Mouse (Mus musculus) heart, postnatal 0 days (tissue): ENCODE data around the gene Nfrkb. TPM values are rescaled to one million over a fixed set of nuclear protein-coding genes. Genes with fewer than 3 reads are reported as not detected.

Source experiments
- ATAC-seq: fragments of 200-750 bp; cut with Nextera tagmentation; 2 replicates; pipeline ENCODE4 v1.8.0; 2017; ENCODE audit warnings: low read depth, moderate number of reproducible peaks, moderate library complexity; ENCODE audit not compliant: insufficient read depth
- DNase-seq: peaks from one replicate; pipeline ENCODE4 v3.0.0-alpha.2; 2016; ENCODE audit warnings: low spot score
- H3K27ac ChIP-seq: fragments of 300-500 bp; sonication (generic); 2 replicates; pipeline ENCODE4 v1.5.1; 2014; ENCODE audit warnings: low read depth, mild to moderate bottlenecking
- H3K27me3 ChIP-seq: fragments of 300-500 bp; sonication (generic); 2 replicates; pipeline ENCODE4 v1.6.1; 2014; ENCODE audit warnings: low read length, mixed read lengths; ENCODE audit not compliant: control insufficient read depth, insufficient read depth
- H3K36me3 ChIP-seq: fragments of 300-500 bp; sonication (generic); replicated peaks from 2 replicates; pipeline ENCODE4 v1.6.1; 2014; ENCODE audit warnings: low read length, mixed read lengths; ENCODE audit not compliant: control insufficient read depth, insufficient read depth
- H3K4me1 ChIP-seq: fragments of 300-500 bp; sonication (generic); 2 replicates; pipeline ENCODE4 v1.6.1; 2014; ENCODE audit warnings: antibody characterized with exemption; ENCODE audit not compliant: control insufficient read depth, insufficient read depth
- H3K4me2 ChIP-seq: fragments of 300-500 bp; sonication (generic); 2 replicates; pipeline ENCODE4 v1.6.1; 2014; ENCODE audit warnings: low read depth, mild to moderate bottlenecking, low read length, moderate library complexity
- H3K4me3 ChIP-seq: fragments of 300-500 bp; sonication (generic); 2 replicates; pipeline ENCODE4 v1.5.1; 2014; ENCODE audit warnings: low read depth, low read length
- H3K9ac ChIP-seq: fragments of 300-500 bp; sonication (generic); replicated peaks from 2 replicates; pipeline ENCODE4 v1.6.1; 2014; ENCODE audit warnings: low read depth, low read length, mixed read lengths
- H3K9me3 ChIP-seq: fragments of 300-500 bp; sonication (generic); replicated peaks from 2 replicates; pipeline ENCODE4 v1.6.1; 2016; ENCODE audit warnings: low read length; ENCODE audit not compliant: control insufficient read depth
- CTCF ChIP-seq: IDR thresholded peaks from 2 replicates; pipeline ENCODE4 v1.5.1; 2016; ENCODE audit warnings: antibody characterized with exemption, control low read depth, low read depth
- EP300 ChIP-seq: IDR thresholded peaks from 2 replicates; pipeline ENCODE4 v1.6.1; 2016; ENCODE audit warnings: antibody characterized with exemption, low read depth
- WGBS: fragments of 180-500 bp; shearing (Covaris S2); extraction: QIAGEN DNeasy Blood & Tissue Kit; methylation state at CpG from one replicate; pipeline ENCODE4 v1.1.7; 2014; 5-methylcytosine and 5-hydroxymethylcytosine counted together
- polyA plus RNA-seq: library from polyadenylated mRNA; unstranded; fragments of >200 nt; fragmentation: Nextera tagmentation; extraction: Ambion mirVana; gene quantifications from 2 replicates; pipeline ENCODE4 v1.2.1, GENCODE M21; 2015
- total RNA-seq: library from RNA; depleted of rRNA; stranded (reverse); fragments of >200 nt; gene quantifications from 2 replicates; pipeline ENCODE4 v1.2.3, GENCODE M21; 2014; ENCODE audit warnings: low replicate concordance

Gene Nfrkb
- total and polyA plus RNA-seq, 2 experiments from 2014 or later: 8.8 to 19.7 TPM

- DNase-seq (no peak), ATAC-seq (no peak)
- Histone ChIP-seq H3K27me3 (no peaks in the 10 kb centered on the region), H3K4me2 (no peak overlapping the region), H3K9ac (no peak overlapping the region), H3K9me3 (no peaks in the 10 kb centered on the region), H3K27ac (no peak overlapping the region), H3K4me1 (no peaks in the 10 kb centered on the region), H3K36me3 (no peaks in the 10 kb centered on the region), H3K4me3 (no peak overlapping the region)
- 81% methylated on average over 8 of the region's 8 CpGs for WGBS
- TF ChIP-seq EP300: no peak
- no peak for TF ChIP-seq CTCF
Measured at GRCm38 (mm10) chr9:31435415-31435814, 49.4 kb downstream of the Nfrkb start.

GRCm38 (mm10) chr9:31437861-31438260, 51.9 kb downstream of the Nfrkb start:
- Histone ChIP-seq H3K4me2 (no peak overlapping the region), H3K27me3 (no peaks in the 10 kb centered on the region), H3K27ac (no peak overlapping the region), H3K9me3 (no peaks in the 10 kb centered on the region), H3K4me1 (no peaks in the 10 kb centered on the region), H3K4me3 (no peak overlapping the region), H3K36me3 (no peaks in the 10 kb centered on the region), H3K9ac (no peak overlapping the region)
- 80% methylated on average over 7 of the region's 7 CpGs for WGBS
- DNase-seq: no peak
- no peak for TF ChIP-seq EP300
- TF ChIP-seq CTCF: no peak
- ATAC-seq: no peak

GRCm38 (mm10) chr9:31438834-31439233, 52.8 kb downstream of the Nfrkb start:
- H3K27ac ChIP-seq: no peak overlapping the region

GRCm38 (mm10) chr9:31439341-31439740, 53.3 kb downstream of the Nfrkb start:
- 74% methylated on average over 5 of the region's 6 CpGs for WGBS

More at GRCm38 (mm10) chr9:31438834-31439233, 52.8 kb downstream of the Nfrkb start:
- no peak overlapping the region for H3K4me3 ChIP-seq
- no peaks in the 10 kb centered on the region for H3K36me3 ChIP-seq
- H3K27me3 ChIP-seq: no peaks in the 10 kb centered on the region
- no peak for DNase-seq
- no peak overlapping the region for H3K9ac ChIP-seq
- 41% methylated on average over 5 of the region's 5 CpGs for WGBS
- no peaks in the 10 kb centered on the region for H3K9me3 ChIP-seq
- no peaks in the 10 kb centered on the region for H3K4me1 ChIP-seq
- no peak overlapping the region for H3K4me2 ChIP-seq
- ATAC-seq: no peak
- TF ChIP-seq CTCF (no peak), EP300 (no peak)

GRCm38 (mm10) chr9:31440366-31440765, 54.4 kb downstream of the Nfrkb start:
- Histone ChIP-seq H3K36me3 (no peaks in the 10 kb centered on the region), H3K4me3 (no peak overlapping the region), H3K9ac (no peak overlapping the region), H3K4me2 (no peak overlapping the region), H3K27me3 (no peaks in the 10 kb centered on the region), H3K4me1 (no peaks in the 10 kb centered on the region), H3K27ac (no peak overlapping the region), H3K9me3 (no peaks in the 10 kb centered on the region)
- WGBS: 81% methylated on average over 5 of the region's 5 CpGs
- DNase-seq (no peak), ATAC-seq (no peak)
- TF ChIP-seq EP300 (no peak), CTCF (no peak)

More at GRCm38 (mm10) chr9:31439341-31439740, 53.3 kb downstream of the Nfrkb start:
- H3K4me1 ChIP-seq: no peaks in the 10 kb centered on the region
- H3K9me3 ChIP-seq: no peaks in the 10 kb centered on the region
- DNase-seq (no peak), ATAC-seq (no peak)
- no peak overlapping the region for H3K9ac ChIP-seq
- no peaks in the 10 kb centered on the region for H3K27me3 ChIP-seq
- TF ChIP-seq EP300: no peak
- no peak for TF ChIP-seq CTCF
- no peak overlapping the region for H3K4me3 ChIP-seq
- no peak overlapping the region for H3K4me2 ChIP-seq
- no peaks in the 10 kb centered on the region for H3K36me3 ChIP-seq
- H3K27ac ChIP-seq: no peak overlapping the region

GRCm38 (mm10) chr9:31441487-31441886, 55.5 kb downstream of the Nfrkb start:
- ATAC-seq: no peak

More at GRCm38 (mm10) chr9:31441487-31441886, 55.5 kb downstream of the Nfrkb start:
- H3K9me3 ChIP-seq: no peaks in the 10 kb centered on the region
- H3K27ac ChIP-seq: no peak overlapping the region
- WGBS: 79% methylated on average over 3 of the region's 3 CpGs
- no peak for TF ChIP-seq EP300
- TF ChIP-seq CTCF: no peak
- H3K4me1 ChIP-seq: no peaks in the 10 kb centered on the region
- no peak overlapping the region for H3K4me3 ChIP-seq
- H3K9ac ChIP-seq: no peak overlapping the region
- DNase-seq: no peak
- H3K36me3 ChIP-seq: no peaks in the 10 kb centered on the region
- H3K27me3 ChIP-seq: no peaks in the 10 kb centered on the region
- no peak overlapping the region for H3K4me2 ChIP-seq
